Mouse (Mus musculus) liver, embryonic 16.5 days (tissue): ENCODE data around the gene Serpina3n. TPM values are rescaled to one million over a fixed set of nuclear protein-coding genes. Genes with fewer than 3 reads are reported as not detected.
"Not testable (repeated sequence)": the region's sequence is repeated elsewhere in the genome, so short reads cannot be mapped to it uniquely, and the experiment has no call there.

Source experiments
- ATAC-seq: fragments of 200-750 bp; cut with Nextera tagmentation; 2 replicates; pipeline ENCODE4 v1.8.0; 2017; ENCODE audit warnings: low read depth, mild to moderate bottlenecking, moderate number of reproducible peaks, moderate library complexity
- H3K27ac ChIP-seq: fragments of 300-500 bp; sonication (generic); 2 replicates; pipeline ENCODE4 v1.5.1; 2014; ENCODE audit warnings: mild to moderate bottlenecking, low read length
- H3K27me3 ChIP-seq: fragments of 300-500 bp; sonication (generic); 2 replicates; pipeline ENCODE4 v1.6.1; 2014; ENCODE audit warnings: low read depth, low read length, mixed read lengths; ENCODE audit not compliant: control insufficient read depth, insufficient read depth
- H3K36me3 ChIP-seq: fragments of 300-500 bp; sonication (generic); 2 replicates; pipeline ENCODE4 v1.6.1; 2014; ENCODE audit warnings: mild to moderate bottlenecking; ENCODE audit not compliant: control insufficient read depth, insufficient read depth
- H3K4me1 ChIP-seq: fragments of 300-500 bp; sonication (generic); 2 replicates; pipeline ENCODE4 v1.6.1; 2014; ENCODE audit warnings: low read depth, low read length, mixed read lengths; ENCODE audit not compliant: control insufficient read depth
- H3K4me2 ChIP-seq: fragments of 300-500 bp; sonication (generic); 2 replicates; pipeline ENCODE4 v1.6.1; 2014; ENCODE audit warnings: low read depth, low read length, mixed read lengths
- H3K4me3 ChIP-seq: fragments of 300-500 bp; sonication (generic); 2 replicates; pipeline ENCODE4 v1.5.1; 2014; ENCODE audit warnings: low read depth, mild to moderate bottlenecking, low read length
- H3K9ac ChIP-seq: fragments of 300-500 bp; sonication (generic); 2 replicates; pipeline ENCODE4 v1.6.1; 2014; ENCODE audit warnings: low read depth, low read length
- H3K9me3 ChIP-seq: fragments of 300-500 bp; sonication (generic); replicated peaks from 2 replicates; pipeline ENCODE4 v1.6.1; 2016; ENCODE audit warnings: low read length; ENCODE audit not compliant: control insufficient read depth
- WGBS: fragments of 180-500 bp; shearing (Covaris S2); extraction: QIAGEN DNeasy Blood & Tissue Kit; methylation state at CpG from one replicate; pipeline ENCODE4 v1.1.7; 2014; ENCODE audit not compliant: insufficient replicate concordance; 5-methylcytosine and 5-hydroxymethylcytosine counted together
- polyA plus RNA-seq: library from polyadenylated mRNA; unstranded; fragments of >200 nt; fragmentation: Nextera tagmentation; extraction: Ambion mirVana; gene quantifications from 2 replicates; pipeline ENCODE4 v1.2.1, GENCODE M21; 2015

Serpina3n gene
- polyA plus RNA-seq, result 4.0 and 4.1 TPM in 2 replicates

DNA sequence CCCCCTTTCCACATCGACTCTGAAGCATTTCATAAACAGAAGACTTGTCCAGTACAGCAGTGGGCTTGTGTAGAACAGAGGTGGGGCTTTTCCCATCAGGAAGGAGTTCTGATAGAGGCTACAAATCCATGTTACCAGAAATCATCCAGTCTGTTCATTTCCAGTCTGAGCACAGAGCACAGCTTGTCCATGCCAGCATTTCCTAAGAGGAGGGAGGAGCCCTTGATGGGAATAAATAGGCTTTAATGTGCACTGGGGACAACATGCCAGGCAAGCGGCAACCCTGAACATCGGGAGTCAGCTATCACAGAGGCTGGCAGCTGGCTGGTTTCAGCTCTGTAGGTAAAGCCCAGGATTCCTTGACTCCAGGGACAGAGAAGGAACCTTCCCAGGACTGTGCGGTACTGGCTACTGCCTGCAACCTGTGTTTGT lies at the start of gene Serpina3n:
TSS of gene Serpina3n (plus strand) at position 276 of the 432 bp plus-strand sequence.
- Histone ChIP-seq H3K9me3 (no peaks in the 10 kb centered on the region), H3K4me3 (no peak within 1 kb of the TSS), H3K36me3 (no peaks in the 10 kb centered on the region), H3K4me2 (no peak within 1 kb of the TSS), H3K27ac (no peak within 1 kb of the TSS), H3K4me1 (no peaks in the 10 kb centered on the region), H3K9ac (no peak within 1 kb of the TSS), H3K27me3 (no peaks in the 10 kb centered on the region)
- 47% methylated on average over 4 of the region's 4 CpGs for WGBS
- ATAC-seq, result no peak

DNA sequence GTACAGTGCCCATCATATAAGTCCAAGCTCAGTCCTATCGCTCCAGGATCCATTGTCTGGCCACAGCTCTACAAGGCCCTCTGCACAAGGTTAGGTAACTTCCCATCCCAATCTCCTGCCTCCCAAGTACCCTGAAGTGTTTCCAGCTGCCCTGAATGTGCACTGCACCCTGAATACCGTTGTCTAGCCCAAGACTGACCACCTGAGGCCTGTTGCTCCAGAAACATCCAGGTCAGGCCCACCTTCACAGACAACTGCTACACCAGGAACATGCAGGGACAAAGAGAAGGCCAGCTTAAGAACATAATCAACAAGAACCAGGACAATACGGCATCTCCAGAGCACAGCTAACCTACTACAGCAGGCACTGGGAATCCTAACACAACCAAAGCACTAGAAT lies 36.5 kb upstream of the Serpina3n start:
- no peak for ATAC-seq
- no peaks in the 10 kb centered on the region for H3K36me3 ChIP-seq
- 62% methylated on average over 3 of the region's 3 CpGs for WGBS
- H3K27me3 ChIP-seq, result no peaks in the 10 kb centered on the region
- no peak overlapping the region for H3K4me2 ChIP-seq
- no peaks in the 10 kb centered on the region for H3K4me1 ChIP-seq
- H3K27ac ChIP-seq, result no peak overlapping the region
- no peak overlapping the region for H3K4me3 ChIP-seq
- H3K9ac ChIP-seq, result no peak overlapping the region
- H3K9me3 ChIP-seq, result no peaks in the 10 kb centered on the region

- H3K9me3 ChIP-seq, H3K27ac ChIP-seq, H3K4me1 ChIP-seq, H3K27me3 ChIP-seq, H3K4me3 ChIP-seq, H3K36me3 ChIP-seq, H3K4me2 ChIP-seq, ATAC-seq, H3K9ac ChIP-seq: not testable (repeated sequence)
- 61% methylated on average over 5 of the region's 5 CpGs for WGBS
These were observed 29.4 kb upstream of the Serpina3n start for GRCm38 (mm10) chr12:104377179-104377578.

DNA sequence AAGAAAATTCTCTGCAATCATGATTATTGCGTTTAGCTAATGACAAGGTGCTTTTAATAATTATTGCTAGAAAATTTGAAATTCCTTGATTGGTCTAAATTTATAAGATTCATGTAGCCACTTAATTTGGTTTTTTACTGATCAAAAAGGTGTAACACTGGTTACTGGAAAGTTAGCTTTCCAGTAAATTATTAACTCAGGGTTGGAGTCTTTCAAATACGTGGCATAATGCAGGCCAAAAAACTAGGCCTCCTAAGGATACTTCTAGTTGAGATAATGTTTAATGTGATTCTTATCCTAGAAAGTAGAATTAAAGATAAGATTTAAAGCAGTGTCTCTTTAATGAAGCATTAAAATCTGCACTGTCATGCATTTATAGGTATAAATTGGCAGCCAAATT lies 28.2 kb upstream of the Serpina3n start:
- not testable (repeated sequence) for H3K9me3 ChIP-seq, H3K36me3 ChIP-seq, H3K27me3 ChIP-seq, ATAC-seq, H3K27ac ChIP-seq, H3K4me3 ChIP-seq, H3K4me2 ChIP-seq, H3K9ac ChIP-seq, H3K4me1 ChIP-seq
- 54% methylated on average over 2 of the region's 2 CpGs for WGBS

DNA sequence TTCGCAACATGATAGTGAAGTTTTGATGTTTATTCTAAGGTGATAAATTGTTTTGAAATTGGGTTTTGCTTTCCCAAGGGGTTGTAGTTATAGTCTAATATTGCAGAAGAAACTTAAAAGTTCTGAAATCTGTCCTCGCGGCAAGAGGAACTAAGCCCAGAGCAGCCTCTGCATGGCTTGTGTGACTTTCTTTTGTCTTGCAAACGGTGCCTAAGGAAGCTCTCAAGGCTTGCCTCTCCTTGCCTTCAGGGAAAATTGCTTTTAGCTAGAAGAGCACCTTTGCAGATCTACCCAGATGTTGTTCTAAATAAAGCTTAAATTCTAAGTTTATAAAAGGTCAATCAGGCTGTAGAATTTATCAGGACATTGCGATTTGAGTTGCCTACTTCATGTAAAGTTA lies 27.7 kb upstream of the Serpina3n start:
- H3K4me1 ChIP-seq, result not testable (repeated sequence)
- WGBS, result 55% methylated on average over 5 of the region's 5 CpGs

GRCm38 (mm10) chr12:104379856-104380255 lies 26.7 kb upstream of the Serpina3n start:
- ATAC-seq, result no peak
- Histone ChIP-seq H3K4me1 (no peaks in the 10 kb centered on the region), H3K9me3 (no peaks in the 10 kb centered on the region), H3K36me3 (no peaks in the 10 kb centered on the region), H3K4me2 (no peak overlapping the region), H3K4me3 (no peak overlapping the region), H3K9ac (no peak overlapping the region), H3K27me3 (no peaks in the 10 kb centered on the region), H3K27ac (no peak overlapping the region)
- WGBS, result 69% methylated on average over 11 of the region's 11 CpGs

More for the DNA sequence above, 27.7 kb upstream of the Serpina3n start:
- not testable (repeated sequence) for H3K9me3 ChIP-seq, H3K27ac ChIP-seq, H3K36me3 ChIP-seq, ATAC-seq, H3K27me3 ChIP-seq, H3K4me3 ChIP-seq, H3K9ac ChIP-seq, H3K4me2 ChIP-seq

- not testable (repeated sequence) for ATAC-seq, H3K4me1 ChIP-seq, H3K9me3 ChIP-seq, H3K4me3 ChIP-seq, H3K4me2 ChIP-seq, H3K9ac ChIP-seq, H3K36me3 ChIP-seq, H3K27ac ChIP-seq, H3K27me3 ChIP-seq
- 62% methylated on average over 8 of the region's 8 CpGs for WGBS
These were observed 25.4 kb upstream of the Serpina3n start for GRCm38 (mm10) chr12:104381071-104381604.

DNA sequence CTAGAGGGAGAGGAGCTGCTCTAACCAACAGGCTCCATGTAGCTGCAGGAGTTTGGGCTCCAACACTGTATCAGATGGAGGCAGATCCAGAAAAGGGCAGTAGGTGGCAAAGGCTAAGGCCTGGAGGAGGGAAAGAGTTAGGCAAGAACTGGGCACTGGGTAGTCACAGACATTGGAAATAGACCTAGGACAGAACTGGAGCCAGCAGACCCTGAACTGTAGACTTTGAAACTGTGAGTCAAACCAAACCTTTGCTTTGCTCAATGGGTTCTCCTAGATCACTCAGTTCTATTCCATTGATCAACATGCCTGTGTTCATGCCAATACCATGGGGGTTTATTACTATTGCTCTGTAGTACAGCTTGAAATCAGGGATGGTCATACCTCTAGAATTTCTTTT lies 20.5 kb upstream of the Serpina3n start:
- not testable (repeated sequence) for H3K9me3 ChIP-seq, H3K4me3 ChIP-seq, H3K36me3 ChIP-seq, H3K27ac ChIP-seq, H3K9ac ChIP-seq, H3K4me2 ChIP-seq, H3K27me3 ChIP-seq, H3K4me1 ChIP-seq
- peak; percentile 45 for ATAC-seq

GRCm38 (mm10) chr12:104386878-104387277 lies 19.7 kb upstream of the Serpina3n start:
- WGBS, result 34% methylated on average over 2 of the region's 2 CpGs
- H3K36me3 ChIP-seq, H3K27ac ChIP-seq, H3K27me3 ChIP-seq, H3K9ac ChIP-seq, H3K4me1 ChIP-seq, H3K4me2 ChIP-seq, H3K9me3 ChIP-seq, ATAC-seq, H3K4me3 ChIP-seq: not testable (repeated sequence)
